Mouse (Mus musculus): ENCODE data around the gene Dnajc10. TPM values are rescaled to one million over a fixed set of nuclear protein-coding genes. Genes with fewer than 3 reads are reported as not detected.

The Dnajc10 gene
- polyA plus RNA-seq (2015; fragmentation: Nextera tagmentation; extraction: Ambion mirVana) = 56.0 and 58.2 TPM in 2 replicates

DNA sequence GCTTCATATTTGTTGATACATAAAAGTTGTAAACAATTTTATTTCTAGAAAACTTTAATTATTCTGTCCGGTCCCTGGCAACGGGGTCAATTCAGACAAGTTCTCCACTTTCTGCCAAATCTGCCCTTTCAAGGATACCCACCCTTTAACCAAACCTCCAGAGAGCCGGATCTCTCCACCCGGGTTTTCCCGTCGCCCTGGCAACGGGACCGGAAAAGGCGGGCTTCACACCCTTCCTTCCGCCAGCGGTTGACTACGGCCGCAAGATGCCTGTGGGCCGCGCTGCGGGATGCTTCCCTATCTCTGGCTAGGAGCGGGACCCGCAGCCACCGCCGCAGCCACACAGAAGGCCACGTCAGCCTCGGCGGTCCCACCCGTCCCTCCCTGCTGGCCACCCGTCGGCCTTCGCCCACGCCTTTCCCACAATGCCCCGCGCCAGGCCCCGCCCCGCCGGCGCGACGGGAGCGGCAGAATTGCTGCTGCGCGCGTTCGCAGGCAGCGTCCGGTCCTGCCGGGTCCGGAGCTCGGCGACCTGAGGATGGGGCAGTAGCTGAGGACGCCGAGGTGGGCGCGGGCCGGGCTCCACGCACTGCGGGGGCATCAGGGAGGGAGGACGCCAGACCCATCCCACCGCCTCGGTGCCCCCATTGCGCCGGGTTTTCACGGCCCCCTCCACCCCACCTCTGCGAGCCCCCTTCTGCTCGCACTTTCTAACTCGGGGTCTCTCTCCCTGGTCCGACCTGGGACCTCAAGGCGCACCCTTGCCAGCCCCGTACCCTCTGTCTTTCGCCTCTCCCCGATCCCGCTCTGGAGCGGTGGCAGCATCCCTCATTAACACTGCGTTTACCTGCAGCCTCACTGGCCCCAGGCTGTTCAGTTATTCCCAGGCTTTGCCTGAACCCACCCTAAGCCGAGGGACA, at the start of gene Dnajc10:
Gene Dnajc10, plus strand, starts transcription at position 225 of the 920 bp plus-strand sequence.

DNA sequence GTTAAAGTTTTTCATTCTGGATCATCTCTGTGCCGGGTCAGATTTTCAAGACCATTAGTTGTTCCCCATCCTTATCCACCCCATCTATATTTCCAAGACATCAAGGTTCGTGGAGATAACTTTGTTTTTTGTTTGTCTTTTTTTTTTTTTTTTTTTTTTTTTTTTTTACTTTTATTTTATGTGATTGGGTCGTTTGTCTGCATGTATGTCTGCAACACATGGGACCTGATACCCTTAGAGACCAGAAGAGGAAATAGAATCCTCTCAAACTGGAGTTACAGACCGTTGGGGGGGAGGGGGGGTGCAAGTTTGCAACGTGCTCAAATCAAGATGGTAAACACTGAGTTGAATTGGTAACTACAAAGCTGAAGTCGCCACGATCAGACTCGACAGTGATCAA, 23.1 kb upstream of the Dnajc10 start, which contains the start of gene Prdx6b:
Gene Prdx6b, plus strand, starts transcription at position 301 of the 400 bp plus-strand sequence.

Other genes with a start within 250 kb of the Dnajc10 start
- gene Pde1a, start 186.0 kb upstream of the Dnajc10 start, polyA plus RNA-seq (2015; fragmentation: Nextera tagmentation; extraction: Ambion mirVana) = 16.4 and 20.1 TPM in 2 replicates
- not detected in 2 replicates for gene Prdx6b, start 23.0 kb upstream of the Dnajc10 start, polyA plus RNA-seq (2015; fragmentation: Nextera tagmentation; extraction: Ambion mirVana)
- 50.1 and 53.4 TPM in 2 replicates for gene Frzb, start 132.2 kb downstream of the Dnajc10 start, polyA plus RNA-seq (2015; fragmentation: Nextera tagmentation; extraction: Ambion mirVana)

All from neural tube, postnatal 0 days (tissue).